Mouse (Mus musculus): Measurements from ENCODE around the gene Gnao1. TPM values are rescaled to one million over a fixed set of nuclear protein-coding genes. Genes with fewer than 3 reads are reported as not detected.

The Gnao1 gene
- polyA plus RNA-seq, 1 experiment from 2014 or later: 0.62 TPM

DNA sequence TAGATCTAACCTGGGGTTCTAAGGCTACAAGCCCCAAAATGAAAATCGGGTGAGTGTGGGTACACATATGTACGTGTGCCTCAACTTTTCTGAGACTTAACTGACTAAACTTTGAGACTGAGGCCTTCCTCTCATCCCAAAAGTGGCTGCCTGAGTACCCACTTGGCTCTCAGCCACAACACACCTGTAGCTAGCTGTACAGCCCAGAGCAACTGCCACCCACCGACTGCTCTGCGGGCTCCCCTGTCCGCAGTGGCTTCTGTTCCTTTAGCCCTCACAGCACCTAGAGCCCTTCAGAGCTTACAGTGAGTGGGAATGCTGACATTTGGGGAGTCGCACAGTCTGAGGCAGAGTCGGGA is 110.8 kb downstream of the Gnao1 start:
- DNase-seq (no peak), ATAC-seq (ENCODE audit: low read depth) (no peak)
- Histone ChIP-seq H3K27me3 (no peaks in the 10 kb centered on the region), H3K27ac (no peak overlapping the region), H3K4me2 (no peak overlapping the region), H3K4me1 (replicated peaks) (no peaks in the 10 kb centered on the region), H3K9ac (no peak overlapping the region), H3K36me3 (no peaks in the 10 kb centered on the region), H3K9me3 (replicated peaks) (no peaks in the 10 kb centered on the region), H3K4me3 (replicated peaks) (no peak overlapping the region)
- WGBS (ENCODE audit: insufficient replicate concordance): 71% methylated on average over 7 of the region's 7 CpGs

DNA sequence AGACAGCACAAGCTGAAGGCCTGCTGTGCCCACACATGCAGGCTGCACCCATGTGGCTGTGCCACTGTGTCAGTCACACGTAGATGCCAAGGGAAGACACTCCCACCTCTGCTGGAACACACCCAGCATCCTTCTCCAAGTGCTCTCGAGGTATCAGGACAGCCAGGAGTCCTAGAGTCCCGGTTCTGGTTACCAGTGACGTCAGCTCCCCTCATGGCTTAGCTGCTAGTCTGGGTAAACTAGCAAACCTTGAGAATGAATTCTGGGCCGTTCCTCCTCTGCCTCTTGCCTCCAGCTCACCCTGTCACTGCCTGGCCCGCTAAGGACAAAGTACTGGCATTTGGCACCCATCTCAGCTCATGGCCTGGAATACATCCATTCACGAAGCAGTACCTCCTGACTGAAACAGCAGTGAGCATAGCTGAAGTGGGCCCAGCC is 114.2 kb downstream of the Gnao1 start:
- ATAC-seq (ENCODE audit: low read depth) (no peak), DNase-seq (no peak)
- H3K4me2 ChIP-seq: no peak overlapping the region
- no peaks in the 10 kb centered on the region for H3K36me3 ChIP-seq
- no peaks in the 10 kb centered on the region for H3K27me3 ChIP-seq
- no peak overlapping the region for H3K9ac ChIP-seq
- H3K27ac ChIP-seq: no peak overlapping the region
- H3K9me3 ChIP-seq (replicated peaks): no peaks in the 10 kb centered on the region
- H3K4me1 ChIP-seq (replicated peaks): no peaks in the 10 kb centered on the region
- 52% methylated on average over 7 of the region's 7 CpGs for WGBS (ENCODE audit: insufficient replicate concordance)
- no peak overlapping the region for H3K4me3 ChIP-seq (replicated peaks)

DNA sequence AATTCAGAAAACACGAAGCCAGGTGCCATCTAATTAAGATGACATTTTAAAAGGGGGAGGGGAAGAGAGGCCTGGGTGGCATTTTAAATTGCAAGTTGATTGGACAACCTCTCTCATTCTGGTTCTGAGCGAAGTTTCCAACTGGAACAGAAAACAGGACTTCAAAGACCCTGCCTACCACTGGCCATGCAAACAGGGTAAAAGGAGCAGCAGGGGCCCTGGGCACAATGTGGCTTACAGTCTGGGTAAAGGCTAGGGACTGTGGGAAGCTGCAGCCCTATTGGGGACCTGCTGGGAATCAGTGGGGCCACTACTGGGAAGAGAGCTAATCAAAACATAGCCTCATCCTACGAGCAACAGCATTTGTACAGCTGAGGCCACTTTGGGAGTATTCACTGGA is 115.7 kb downstream of the Gnao1 start:
- DNase-seq (no peak), ATAC-seq (ENCODE audit: low read depth) (no peak)
- no peak overlapping the region for H3K4me3 ChIP-seq (replicated peaks)
- H3K27me3 ChIP-seq: no peaks in the 10 kb centered on the region
- no peak overlapping the region for H3K4me2 ChIP-seq
- 30% methylated on average over 3 of the region's 3 CpGs for WGBS (ENCODE audit: insufficient replicate concordance)
- no peak overlapping the region for H3K27ac ChIP-seq
- H3K4me1 ChIP-seq (replicated peaks): no peaks in the 10 kb centered on the region
- H3K9ac ChIP-seq: no peak overlapping the region
- no peaks in the 10 kb centered on the region for H3K36me3 ChIP-seq
- no peaks in the 10 kb centered on the region for H3K9me3 ChIP-seq (replicated peaks)

DNA sequence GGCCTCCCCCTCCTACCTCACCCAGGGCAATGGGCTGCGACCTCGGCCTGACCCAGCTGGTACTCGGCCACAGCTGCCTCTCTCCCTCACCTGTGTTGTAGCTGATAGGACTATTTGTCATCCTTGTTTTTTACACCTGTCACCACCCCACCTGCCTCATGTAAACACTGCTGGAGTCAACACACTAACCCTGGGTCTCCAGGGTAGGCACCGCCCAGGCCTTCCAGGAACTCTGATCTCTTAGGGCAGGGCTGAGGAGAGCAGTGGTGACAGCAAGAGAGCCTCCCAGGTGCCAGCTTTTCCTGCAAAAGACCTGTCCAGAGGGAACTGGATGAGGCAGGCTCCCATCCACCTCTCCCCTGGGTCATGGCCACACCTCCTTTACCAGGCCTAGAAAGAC is 119.5 kb downstream of the Gnao1 start:
- Histone ChIP-seq H3K9ac (no peak overlapping the region), H3K27me3 (no peaks in the 10 kb centered on the region), H3K4me3 (replicated peaks) (no peak overlapping the region), H3K4me1 (replicated peaks) (no peaks in the 10 kb centered on the region), H3K9me3 (replicated peaks) (no peaks in the 10 kb centered on the region), H3K4me2 (no peak overlapping the region), H3K36me3 (no peaks in the 10 kb centered on the region), H3K27ac (no peak overlapping the region)
- no peak for ATAC-seq (ENCODE audit: low read depth)
- 79% methylated on average over 4 of the region's 4 CpGs for WGBS (ENCODE audit: insufficient replicate concordance)
- DNase-seq: no peak

DNA sequence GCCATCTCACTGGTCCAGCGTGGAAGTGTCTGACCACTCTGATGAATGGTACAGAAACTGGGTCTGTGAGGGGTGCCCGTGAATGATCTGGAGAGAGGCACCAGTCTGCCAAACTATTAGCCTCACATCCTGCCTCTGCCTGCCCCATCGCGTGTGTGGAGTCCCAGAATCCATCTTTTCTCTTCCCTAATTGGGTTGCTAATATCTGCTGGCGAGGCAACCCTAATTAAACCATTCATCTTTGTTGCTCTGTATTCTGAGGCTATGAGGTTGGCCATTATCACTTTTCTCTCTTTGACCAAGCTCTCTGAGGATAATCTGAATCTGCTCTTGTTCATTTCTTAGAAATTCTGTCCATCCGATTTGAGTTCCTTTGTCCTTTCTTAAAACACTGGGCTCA is 121.6 kb downstream of the Gnao1 start:
- WGBS (ENCODE audit: insufficient replicate concordance): 60% methylated on average over 6 of the region's 6 CpGs

DNA sequence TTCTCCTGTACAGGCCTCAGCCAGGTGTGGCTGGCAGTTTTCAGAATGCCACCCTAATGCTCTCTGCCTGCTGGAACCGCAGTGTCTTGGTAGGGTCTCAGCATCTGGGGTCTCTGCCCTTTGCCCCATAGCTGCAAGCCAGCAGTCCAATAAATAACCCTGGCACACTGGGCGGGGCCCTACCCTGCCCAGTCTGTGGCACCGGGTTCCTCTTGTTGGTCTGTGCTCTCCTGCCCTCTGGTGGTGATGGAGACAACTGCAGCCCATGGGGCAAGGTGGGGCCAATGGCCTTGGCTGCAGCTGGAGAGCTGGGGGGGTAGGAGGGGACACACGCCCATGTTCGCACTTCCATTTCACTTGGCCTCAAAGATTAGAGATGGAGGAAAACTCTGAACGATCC is 123.1 kb downstream of the Gnao1 start:
- no peak overlapping the region for H3K9ac ChIP-seq
- H3K9me3 ChIP-seq (replicated peaks): no peaks in the 10 kb centered on the region
- no peaks in the 10 kb centered on the region for H3K36me3 ChIP-seq
- no peaks in the 10 kb centered on the region for H3K27me3 ChIP-seq
- DNase-seq (peak; percentile 46), ATAC-seq (ENCODE audit: low read depth) (peak; percentile 53; the same call in 1 of the 2 replicates)
- WGBS (ENCODE audit: insufficient replicate concordance): 15% methylated on average over 6 of the region's 6 CpGs
- no peaks in the 10 kb centered on the region for H3K4me1 ChIP-seq (replicated peaks)
- no peak overlapping the region for H3K4me3 ChIP-seq (replicated peaks)
- H3K4me2 ChIP-seq: no peak overlapping the region
- H3K27ac ChIP-seq: no peak overlapping the region

More for the DNA sequence above, 121.6 kb downstream of the Gnao1 start:
- H3K4me3 ChIP-seq (replicated peaks): no peak overlapping the region
- no peak overlapping the region for H3K4me2 ChIP-seq
- H3K4me1 ChIP-seq (replicated peaks): no peaks in the 10 kb centered on the region
- no peaks in the 10 kb centered on the region for H3K9me3 ChIP-seq (replicated peaks)
- no peaks in the 10 kb centered on the region for H3K36me3 ChIP-seq
- H3K9ac ChIP-seq: no peak overlapping the region
- H3K27me3 ChIP-seq: no peaks in the 10 kb centered on the region
- H3K27ac ChIP-seq: no peak overlapping the region
- ATAC-seq (ENCODE audit: low read depth): no peak
- DNase-seq: no peak

DNA sequence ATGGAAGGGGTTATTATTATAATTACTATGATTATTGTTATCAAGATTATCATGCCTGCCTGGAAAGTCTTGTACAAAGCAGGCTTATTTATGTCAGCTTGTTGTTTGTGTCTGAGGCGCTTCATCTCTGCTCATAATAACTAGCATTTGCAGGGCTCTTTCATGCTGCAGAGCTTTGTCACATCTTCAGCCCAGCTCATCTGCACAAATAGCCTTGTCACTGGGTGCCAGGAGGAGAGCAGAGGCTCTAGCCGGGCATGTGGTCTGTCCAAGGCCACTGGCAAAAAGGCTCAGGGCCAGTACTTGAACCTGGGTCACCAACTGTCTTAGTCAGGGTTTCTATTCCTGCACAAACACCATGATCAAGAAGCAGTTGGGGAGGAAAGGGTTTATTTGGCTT is 123.5 kb downstream of the Gnao1 start:
- H3K4me1 ChIP-seq (replicated peaks): no peaks in the 10 kb centered on the region

DNA sequence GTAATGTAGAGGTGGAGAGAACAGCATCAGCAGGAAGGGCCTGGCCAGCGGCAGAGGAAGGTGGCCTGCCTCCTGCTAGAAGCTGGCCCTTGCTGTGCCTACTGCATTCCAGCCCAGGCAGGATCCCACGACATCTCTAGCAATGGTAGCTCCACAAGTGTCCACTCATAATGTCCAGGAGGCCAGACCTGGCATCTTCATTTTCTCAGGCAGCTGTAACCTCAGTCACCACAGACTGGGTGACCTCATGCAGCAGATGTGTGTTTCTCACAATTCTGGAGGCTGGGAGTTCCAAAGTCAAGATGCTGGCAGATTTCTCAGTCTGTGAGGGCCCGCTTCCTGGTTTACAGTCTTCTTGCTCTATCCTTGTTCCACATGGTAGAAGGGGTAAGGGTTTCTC is 128.4 kb downstream of the Gnao1 start:
- Histone ChIP-seq H3K4me3 (replicated peaks) (no peak overlapping the region), H3K27ac (no peak overlapping the region), H3K9ac (no peak overlapping the region), H3K27me3 (no peaks in the 10 kb centered on the region), H3K4me2 (no peak overlapping the region), H3K4me1 (replicated peaks) (no peaks in the 10 kb centered on the region), H3K9me3 (replicated peaks) (no peaks in the 10 kb centered on the region), H3K36me3 (no peaks in the 10 kb centered on the region)
- ATAC-seq (ENCODE audit: low read depth) (no peak), DNase-seq (no peak)
- 63% methylated on average over 3 of the region's 3 CpGs for WGBS (ENCODE audit: insufficient replicate concordance)

More for the DNA sequence above, 123.5 kb downstream of the Gnao1 start:
- no peak overlapping the region for H3K4me3 ChIP-seq (replicated peaks)
- no peak overlapping the region for H3K4me2 ChIP-seq
- no peak overlapping the region for H3K27ac ChIP-seq
- no peaks in the 10 kb centered on the region for H3K9me3 ChIP-seq (replicated peaks)
- H3K36me3 ChIP-seq: no peaks in the 10 kb centered on the region
- no peak overlapping the region for H3K9ac ChIP-seq
- H3K27me3 ChIP-seq: no peaks in the 10 kb centered on the region
- DNase-seq: no peak
- whole genome bisulfite sequencing (ENCODE audit: insufficient replicate concordance): 50% methylated on average over 2 of the region's 2 CpGs
- no peak for ATAC-seq (ENCODE audit: low read depth)

DNA sequence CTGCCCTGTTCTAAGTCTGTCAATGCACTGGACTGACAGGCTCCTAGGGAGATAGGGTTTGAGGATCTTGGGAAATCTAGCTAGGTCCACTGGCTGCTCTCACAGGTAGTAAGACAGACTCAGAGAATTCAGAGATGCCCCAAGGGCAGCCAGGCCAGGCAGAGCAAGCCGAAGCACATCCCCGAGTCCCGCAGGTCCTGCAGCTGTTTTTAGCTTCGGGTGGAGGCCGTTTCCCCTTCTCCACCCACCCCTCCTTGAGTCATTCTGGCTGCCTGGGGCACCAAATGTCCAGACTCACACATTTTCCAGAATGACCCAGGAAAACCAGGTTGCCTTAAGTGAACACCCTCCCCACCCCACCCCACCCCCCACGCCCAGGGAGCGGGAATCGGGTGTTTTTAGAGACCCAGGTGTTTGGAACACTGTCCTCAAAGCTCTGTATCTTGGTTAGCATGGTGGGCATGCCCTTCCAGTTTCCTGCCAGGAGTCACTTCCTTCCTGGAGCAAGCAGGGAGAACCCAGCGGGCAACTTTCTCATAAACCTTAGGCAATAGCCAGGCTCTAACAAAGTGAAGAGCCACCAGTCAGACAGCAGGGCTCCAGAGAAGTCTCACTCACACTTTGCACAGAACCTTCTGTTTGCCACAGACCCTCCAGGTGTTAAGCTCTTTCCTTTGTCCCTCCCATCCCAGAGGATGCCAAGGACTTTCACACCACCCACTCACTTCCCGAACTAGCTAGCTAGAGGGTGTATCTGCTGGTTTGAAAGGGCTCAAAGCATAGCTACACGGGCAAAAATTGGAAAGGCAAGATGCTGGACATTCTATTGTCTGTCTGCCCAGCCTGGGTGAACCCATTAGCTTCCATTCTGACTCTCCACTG is 131.0 kb downstream of the Gnao1 start:
- ATAC-seq (ENCODE audit: low read depth): no peak
- Histone ChIP-seq H3K27ac (no peak overlapping the region), H3K9ac (no peak overlapping the region), H3K36me3 (no peaks in the 10 kb centered on the region), H3K4me1 (replicated peaks) (no peaks in the 10 kb centered on the region), H3K9me3 (replicated peaks) (no peaks in the 10 kb centered on the region), H3K27me3 (no peaks in the 10 kb centered on the region), H3K4me2 (no peak overlapping the region), H3K4me3 (replicated peaks) (no peak overlapping the region)
- DNase-seq: no peak
- WGBS (ENCODE audit: insufficient replicate concordance): 40% methylated on average over 11 of the region's 11 CpGs

DNA sequence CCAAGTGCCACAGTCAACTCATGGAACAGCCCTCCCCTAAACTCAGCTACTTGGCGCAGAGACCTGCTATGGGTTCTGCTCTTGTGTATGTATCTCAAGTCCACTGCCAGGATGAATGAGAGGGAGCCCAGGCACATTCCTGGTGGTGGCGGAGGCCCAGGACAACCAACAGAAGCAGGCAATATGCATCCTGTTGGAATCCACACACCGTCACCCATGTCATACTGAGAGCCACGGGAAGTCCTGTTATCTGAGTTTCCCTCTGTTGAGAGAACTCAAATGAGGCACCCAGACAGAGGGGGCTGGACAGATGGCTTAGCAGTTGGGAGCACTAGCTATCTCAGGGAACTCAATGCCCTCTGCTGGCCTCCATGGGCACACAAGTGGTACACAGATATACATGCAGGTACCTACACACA is 131.9 kb downstream of the Gnao1 start:
- Histone ChIP-seq H3K9me3 (replicated peaks) (no peaks in the 10 kb centered on the region), H3K27ac (no peak overlapping the region), H3K4me3 (replicated peaks) (no peak overlapping the region), H3K36me3 (no peaks in the 10 kb centered on the region), H3K4me1 (replicated peaks) (no peaks in the 10 kb centered on the region), H3K4me2 (no peak overlapping the region), H3K9ac (no peak overlapping the region), H3K27me3 (no peaks in the 10 kb centered on the region)
- DNase-seq (no peak), ATAC-seq (ENCODE audit: low read depth) (no peak)
- 40% methylated on average over 4 of the region's 4 CpGs for WGBS (ENCODE audit: insufficient replicate concordance)

DNA sequence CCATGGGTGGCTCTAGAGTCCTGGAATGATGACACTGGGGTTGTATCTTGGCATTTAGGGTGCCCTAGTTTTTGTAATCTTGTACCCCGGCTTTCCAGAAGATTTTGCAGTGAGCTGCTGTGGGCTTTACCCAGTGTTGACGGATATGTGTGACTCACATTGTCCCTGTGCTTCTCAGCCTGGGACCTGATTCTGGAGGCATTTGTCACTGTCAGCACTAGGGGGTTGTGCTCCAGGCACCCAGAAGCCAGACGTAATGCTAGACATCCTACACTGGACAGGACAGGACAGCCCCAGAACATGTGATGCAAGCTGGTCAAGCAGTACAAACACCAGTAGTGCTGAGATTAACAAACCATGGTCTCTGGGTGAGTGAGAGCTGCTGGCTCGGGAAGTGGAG is 136.0 kb downstream of the Gnao1 start:
- ATAC-seq (ENCODE audit: low read depth): no peak
- no peak for DNase-seq

DNA sequence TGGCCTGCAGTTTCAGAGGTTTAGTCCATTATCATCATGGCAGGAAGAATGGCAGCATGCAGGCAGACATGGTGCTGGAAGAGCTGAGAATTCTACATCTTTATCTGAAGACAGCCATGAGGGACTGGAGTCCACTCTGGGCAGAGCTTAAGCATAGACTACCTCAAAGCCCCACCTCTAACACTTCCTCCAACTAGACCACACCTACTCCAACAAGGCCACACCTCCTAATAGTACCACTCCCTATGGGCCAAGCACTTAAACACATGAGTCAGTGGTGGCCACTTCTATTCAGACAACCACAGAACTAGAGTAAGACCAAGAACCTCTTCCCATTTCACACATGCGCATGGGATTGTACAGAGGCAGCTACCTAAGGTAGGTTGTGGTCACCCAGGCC is 136.6 kb downstream of the Gnao1 start:
- Histone ChIP-seq H3K4me3 (replicated peaks) (no peak overlapping the region), H3K36me3 (no peaks in the 10 kb centered on the region), H3K9ac (no peak overlapping the region), H3K27me3 (no peaks in the 10 kb centered on the region), H3K4me1 (replicated peaks) (no peaks in the 10 kb centered on the region), H3K9me3 (replicated peaks) (no peaks in the 10 kb centered on the region), H3K27ac (no peak overlapping the region), H3K4me2 (no peak overlapping the region)
- ATAC-seq (ENCODE audit: low read depth) (peak; percentile 55; the same call in 1 of the 2 replicates), DNase-seq (no peak)
- WGBS (ENCODE audit: insufficient replicate concordance): 78% methylated on average over 1 of the region's 1 CpGs

More for the DNA sequence above, 136.0 kb downstream of the Gnao1 start:
- Histone ChIP-seq H3K4me2 (no peak overlapping the region), H3K9me3 (replicated peaks) (no peaks in the 10 kb centered on the region), H3K27ac (no peak overlapping the region), H3K4me1 (replicated peaks) (no peaks in the 10 kb centered on the region), H3K36me3 (no peaks in the 10 kb centered on the region), H3K9ac (no peak overlapping the region), H3K27me3 (no peaks in the 10 kb centered on the region), H3K4me3 (replicated peaks) (no peak overlapping the region)
- 61% methylated on average over 4 of the region's 4 CpGs for WGBS (ENCODE audit: insufficient replicate concordance)
